Mouse (Mus musculus) intestine, embryonic 15.5 days (tissue): ENCODE data around the gene Pkdcc. TPM values are rescaled to one million over a fixed set of nuclear protein-coding genes. Genes with fewer than 3 reads are reported as not detected.

Experiments
- ATAC-seq: fragments of 200-750 bp; cut with Nextera tagmentation; 2 replicates; pipeline ENCODE4 v1.8.0; 2017; ENCODE audit warnings: moderate TSS enrichment, moderate library complexity
- H3K27ac ChIP-seq: fragments of 300-500 bp; sonication (generic); 2 replicates; pipeline ENCODE4 v1.5.1; 2015; ENCODE audit warnings: mild to moderate bottlenecking, inconsistent platforms
- H3K27me3 ChIP-seq: fragments of 300-500 bp; sonication (generic); replicated peaks from 2 replicates; pipeline ENCODE4 v1.6.1; 2015; ENCODE audit warnings: inconsistent platforms
- H3K36me3 ChIP-seq: fragments of 300-500 bp; sonication (generic); 2 replicates; pipeline ENCODE4 v1.6.1; 2015; ENCODE audit warnings: inconsistent platforms
- H3K4me1 ChIP-seq: fragments of 300-500 bp; sonication (generic); replicated peaks from 2 replicates; pipeline ENCODE4 v1.6.1; 2015; ENCODE audit warnings: inconsistent platforms
- H3K4me2 ChIP-seq: fragments of 300-500 bp; sonication (generic); replicated peaks from 2 replicates; pipeline ENCODE4 v1.6.1; 2015; ENCODE audit warnings: mild to moderate bottlenecking, inconsistent platforms
- H3K4me3 ChIP-seq: fragments of 300-500 bp; sonication (generic); replicated peaks from 2 replicates; pipeline ENCODE4 v1.5.1; 2015; ENCODE audit warnings: inconsistent platforms
- H3K9ac ChIP-seq: fragments of 300-500 bp; sonication (generic); 2 replicates; pipeline ENCODE4 v1.6.1; 2015; ENCODE audit warnings: inconsistent platforms
- H3K9me3 ChIP-seq: fragments of 300-500 bp; sonication (generic); 2 replicates; pipeline ENCODE4 v1.6.1; 2016; ENCODE audit warnings: inconsistent platforms
- WGBS: fragments of 180-500 bp; shearing (Covaris S2); methylation state at CpG from one replicate; pipeline ENCODE4 v1.1.7; 2015; 5-methylcytosine and 5-hydroxymethylcytosine counted together
- polyA plus RNA-seq: library from polyadenylated mRNA; unstranded; fragments of >200 nt; fragmentation: Nextera tagmentation; extraction: Ambion mirVana; gene quantifications from 2 replicates; pipeline ENCODE4 v1.2.1, GENCODE M21; 2015

Pkdcc gene
- polyA plus RNA-seq, 1 experiment from 2014 or later = 28.4 TPM

DNA sequence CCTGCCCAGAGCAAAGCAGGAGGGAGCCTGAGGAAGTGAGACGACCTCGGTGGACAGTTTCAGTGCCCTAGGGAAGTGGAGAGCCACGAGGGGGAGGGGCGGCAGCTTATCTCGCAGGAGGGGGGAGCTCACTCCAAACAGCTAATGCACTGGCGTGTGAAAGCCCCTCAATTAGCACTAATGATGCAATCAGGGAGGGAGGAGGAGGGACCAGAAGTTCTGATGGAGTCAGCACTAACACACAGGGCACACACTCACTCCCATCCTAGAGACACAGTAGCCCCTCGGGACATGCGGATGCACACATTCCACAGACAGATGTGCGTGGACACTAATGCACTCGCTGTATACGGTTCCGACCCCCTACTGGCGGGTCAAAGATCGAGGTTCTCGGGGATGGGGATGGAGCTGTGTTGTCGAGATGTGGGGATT is 915 bp upstream of the Pkdcc start:
- WGBS = under 1% methylated on average over 16 of the region's 16 CpGs
- ATAC-seq = 0 out of 2 replicates have a peak, but pooled peaks have one; percentile 11
- peak overlapping the region; percentile 89 for H3K27ac ChIP-seq

DNA sequence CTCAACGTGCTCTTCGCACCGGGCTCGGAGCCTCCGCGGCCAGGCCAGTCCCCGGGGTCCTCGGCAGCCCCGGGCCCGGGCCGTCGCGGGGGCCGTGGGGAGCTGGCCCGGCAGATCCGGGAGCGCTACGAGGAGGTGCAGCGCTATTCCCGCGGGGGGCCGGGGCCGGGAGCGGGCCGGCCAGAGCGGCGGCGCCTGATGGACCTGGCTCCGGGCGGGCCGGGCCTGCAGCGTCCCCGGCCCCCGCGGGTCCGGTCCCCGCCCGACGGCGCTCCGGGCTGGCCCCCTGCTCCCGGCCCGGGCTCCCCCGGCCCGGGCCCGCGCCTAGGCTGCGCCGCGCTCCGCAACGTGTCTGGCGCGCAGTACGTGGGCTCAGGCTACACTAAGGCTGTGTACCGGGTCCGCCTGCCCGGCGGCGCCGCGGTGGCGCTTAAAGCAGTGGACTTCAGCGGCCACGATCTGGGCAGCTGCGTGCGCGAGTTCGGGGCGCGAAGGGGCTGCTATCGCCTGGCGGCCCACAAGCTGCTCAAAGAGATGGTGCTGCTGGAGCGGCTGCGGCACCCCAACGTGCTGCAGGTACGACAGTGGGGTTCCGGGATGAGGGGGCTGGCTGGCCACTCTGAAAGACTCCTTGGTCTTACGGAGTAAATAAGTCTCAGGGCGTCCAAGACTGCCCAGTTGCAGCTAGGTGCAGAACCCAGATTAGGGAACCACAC is 595 bp downstream of the Pkdcc start:
- Histone ChIP-seq H3K9ac (peak overlapping the region; percentile 100), H3K9me3 (no peaks in the 10 kb centered on the region), H3K4me1 (peaks cover 42% of the 10 kb centered on the region), H3K27ac (peak overlapping the region; percentile 87), H3K36me3 (no peaks in the 10 kb centered on the region; the same call in 1 of the 2 replicates), H3K27me3 (no peaks in the 10 kb centered on the region), H3K4me3 (peak overlapping the region; percentile 96), H3K4me2 (peak overlapping the region; percentile 90)
- peak; percentile 4 for ATAC-seq
- WGBS = under 1% methylated on average over 76 of the region's 80 CpGs

More for the DNA sequence above, 915 bp upstream of the Pkdcc start:
- H3K27me3 ChIP-seq = no peaks in the 10 kb centered on the region
- no peaks in the 10 kb centered on the region for H3K9me3 ChIP-seq
- H3K4me3 ChIP-seq = peak overlapping the region; percentile 96
- peaks cover 30% of the 10 kb centered on the region for H3K4me1 ChIP-seq
- H3K4me2 ChIP-seq = peak overlapping the region; percentile 90
- peak overlapping the region; percentile 86 for H3K9ac ChIP-seq
- no peaks in the 10 kb centered on the region for H3K36me3 ChIP-seq

DNA sequence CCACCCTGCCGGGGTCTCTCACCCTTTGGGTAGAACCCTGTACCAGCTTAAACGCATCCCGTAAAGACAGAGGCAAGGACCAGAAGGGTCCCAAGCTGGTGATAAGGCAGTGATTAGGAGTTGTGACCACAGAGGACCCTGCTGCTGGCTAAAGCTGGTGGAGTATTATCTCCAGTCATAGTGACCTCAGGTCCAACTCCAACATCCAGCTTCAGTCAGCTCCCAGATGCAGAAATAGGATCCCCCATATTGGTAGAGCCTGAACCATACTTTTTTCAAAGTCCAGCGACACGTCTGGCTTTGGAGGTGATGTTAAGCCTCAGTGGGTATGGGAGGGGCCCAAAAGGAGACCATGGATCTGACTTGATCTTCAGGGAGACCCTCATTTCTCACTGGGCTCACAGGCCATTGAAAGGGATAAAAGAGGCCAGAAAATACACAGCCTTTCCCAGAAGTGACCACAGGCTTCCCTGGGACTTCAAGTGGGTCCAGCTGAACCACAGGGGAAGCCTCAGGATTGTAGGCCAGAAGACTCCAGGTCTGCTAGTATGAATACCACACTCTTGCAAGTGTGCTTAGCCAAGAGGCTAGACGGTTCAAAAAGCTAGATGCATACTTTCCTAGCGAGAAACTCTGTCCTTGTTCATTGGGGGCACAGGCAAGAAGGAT is 1.3 kb downstream of the Pkdcc start:
- H3K9ac ChIP-seq = peak overlapping the region; percentile 100
- H3K27ac ChIP-seq = peak overlapping the region; percentile 87
- H3K4me3 ChIP-seq = peak overlapping the region; percentile 96
- peaks cover 5% of the 10 kb centered on the region for H3K36me3 ChIP-seq
- H3K4me1 ChIP-seq = peaks cover 48% of the 10 kb centered on the region
- no peaks in the 10 kb centered on the region for H3K27me3 ChIP-seq
- 6% methylated on average over 7 of the region's 7 CpGs for WGBS
- peak overlapping the region; percentile 90 for H3K4me2 ChIP-seq
- ATAC-seq = no peak
- H3K9me3 ChIP-seq = no peaks in the 10 kb centered on the region

DNA sequence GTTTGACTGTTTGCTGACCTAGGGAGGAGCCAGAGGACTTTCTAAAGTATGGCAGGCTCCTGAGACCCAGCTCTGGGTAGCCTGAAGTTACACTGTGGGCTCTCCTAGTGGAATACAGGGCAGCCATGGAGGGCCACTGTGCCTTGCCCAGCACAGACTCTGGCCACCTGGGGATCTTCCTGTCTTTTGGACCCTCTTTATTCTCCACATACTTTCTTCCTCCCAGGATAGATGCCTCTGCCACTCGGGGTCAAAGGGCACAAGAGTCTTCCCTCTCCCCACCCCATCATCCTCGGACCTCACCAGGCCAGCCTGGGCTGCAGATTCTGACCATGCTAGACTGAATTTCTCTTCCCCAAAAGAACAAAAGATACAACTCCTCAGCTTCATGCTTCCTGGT is 3.1 kb downstream of the Pkdcc start:
- 16% methylated on average over 2 of the region's 2 CpGs for WGBS
- Histone ChIP-seq H3K4me1 (peaks cover 60% of the 10 kb centered on the region), H3K27ac (peak overlapping the region; percentile 89)

DNA sequence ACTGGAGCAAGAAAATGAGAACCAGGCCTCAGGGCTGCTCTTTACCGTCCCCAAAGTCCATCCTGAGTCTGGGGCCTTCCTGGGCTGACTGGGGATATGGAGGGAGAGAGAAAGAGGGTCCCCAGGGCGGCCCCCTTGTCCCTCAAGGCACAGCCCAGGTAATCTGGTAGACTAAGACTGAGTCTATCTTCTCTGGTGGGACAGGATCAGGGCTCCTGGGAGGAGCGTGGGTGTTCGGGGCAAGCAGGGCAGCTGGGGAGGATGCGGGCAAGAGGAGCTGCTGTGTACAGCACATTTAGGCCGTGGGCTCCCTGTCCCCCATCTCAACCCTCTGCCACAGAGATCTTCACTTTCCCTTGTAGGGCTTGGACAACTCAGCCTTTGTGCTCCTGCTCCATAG is 3.6 kb downstream of the Pkdcc start:
- Histone ChIP-seq H3K36me3 (peaks cover 19% of the 10 kb centered on the region), H3K4me3 (peak overlapping the region; percentile 96), H3K27ac (peak overlapping the region; percentile 89), H3K4me2 (peak overlapping the region; percentile 90), H3K9me3 (no peaks in the 10 kb centered on the region), H3K4me1 (peaks cover 59% of the 10 kb centered on the region), H3K27me3 (no peaks in the 10 kb centered on the region), H3K9ac (peak overlapping the region; percentile 100)
- 61% methylated on average over 6 of the region's 6 CpGs for WGBS
- no peak for ATAC-seq

More for the DNA sequence above, 3.1 kb downstream of the Pkdcc start:
- Histone ChIP-seq H3K4me2 (peak overlapping the region; percentile 90), H3K27me3 (no peaks in the 10 kb centered on the region), H3K36me3 (peaks cover 15% of the 10 kb centered on the region), H3K9ac (peak overlapping the region; percentile 100), H3K9me3 (no peaks in the 10 kb centered on the region), H3K4me3 (peak overlapping the region; percentile 96)
- ATAC-seq = no peak

DNA sequence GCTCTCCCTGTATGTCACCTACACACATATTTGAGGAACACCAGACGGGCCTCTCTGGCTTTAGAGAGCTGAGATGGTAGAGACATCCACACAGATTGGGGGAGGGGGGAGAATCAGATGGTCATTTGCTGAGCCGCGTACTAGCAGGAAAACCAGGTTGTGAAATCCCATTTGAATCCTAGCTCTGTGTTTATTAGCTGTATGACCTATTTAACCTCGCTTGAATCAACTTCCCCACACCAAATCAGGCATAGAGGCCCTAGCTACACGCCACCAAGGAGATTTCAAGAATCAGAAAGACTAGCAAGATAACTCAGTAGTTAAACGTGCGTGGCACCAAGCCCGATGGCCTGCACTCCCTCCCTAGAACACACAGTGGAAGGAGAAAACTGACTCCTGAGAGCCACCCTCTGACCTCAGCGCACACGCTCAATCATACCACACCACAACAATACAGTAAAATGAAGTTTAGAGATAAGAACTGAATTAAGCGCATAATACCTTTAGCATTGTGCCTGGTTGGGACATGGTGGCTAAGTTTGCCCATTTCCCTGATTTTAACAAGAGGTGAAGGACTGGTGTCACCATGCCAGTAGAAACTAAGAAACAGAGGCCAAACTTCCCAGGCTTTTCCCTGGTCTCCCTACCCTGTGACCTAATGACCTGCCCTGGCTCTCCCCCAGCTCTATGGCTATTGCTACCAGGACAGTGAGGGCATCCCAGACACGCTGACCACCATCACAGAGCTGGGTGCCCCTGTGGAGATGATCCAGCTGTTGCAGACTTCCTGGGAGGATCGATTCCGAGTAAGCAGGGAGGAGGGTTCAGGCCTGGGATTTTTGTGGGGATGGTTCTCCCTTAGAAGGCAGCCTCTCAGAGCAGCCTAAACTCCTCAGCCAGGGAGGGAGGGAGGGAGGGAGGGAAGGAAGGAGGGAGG is 4.5 kb downstream of the Pkdcc start:
- Histone ChIP-seq H3K4me3 (peak overlapping the region; percentile 96), H3K27me3 (no peaks in the 10 kb centered on the region)

DNA sequence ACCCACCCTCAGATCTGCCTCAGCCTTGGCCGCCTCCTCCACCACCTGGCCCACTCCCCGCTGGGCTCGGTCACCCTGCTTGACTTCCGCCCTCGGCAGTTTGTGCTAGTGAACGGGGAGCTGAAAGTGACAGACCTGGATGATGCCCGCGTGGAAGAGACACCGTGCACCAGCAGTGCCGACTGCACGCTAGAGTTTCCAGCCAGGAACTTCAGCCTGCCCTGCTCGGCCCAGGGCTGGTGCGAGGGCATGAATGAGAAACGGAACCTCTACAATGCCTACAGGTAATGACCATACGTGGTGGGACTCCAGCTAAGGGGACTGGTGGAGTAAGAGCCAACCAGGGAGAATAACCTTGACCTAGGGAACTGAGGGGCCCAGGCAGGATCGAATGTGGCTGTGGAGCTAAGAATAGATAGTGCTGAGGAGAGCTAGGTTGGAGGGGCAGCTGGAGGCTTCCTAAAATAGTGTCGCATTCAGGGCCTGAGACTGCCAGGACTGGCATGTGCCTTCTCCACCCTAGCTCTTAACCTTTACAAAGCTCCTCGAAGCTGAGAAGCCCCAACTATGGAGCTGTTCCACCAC is 6.0 kb downstream of the Pkdcc start:
- 67% methylated on average over 18 of the region's 18 CpGs for WGBS
- Histone ChIP-seq H3K27ac (peak overlapping the region; percentile 89), H3K4me3 (no peak overlapping the region), H3K36me3 (peaks cover 36% of the 10 kb centered on the region), H3K4me2 (peak overlapping the region; percentile 18; the same call in 1 of the 2 replicates), H3K9me3 (no peaks in the 10 kb centered on the region), H3K4me1 (peaks cover 61% of the 10 kb centered on the region), H3K9ac (no peak overlapping the region), H3K27me3 (no peaks in the 10 kb centered on the region)
- no peak for ATAC-seq

More for the DNA sequence above, 4.5 kb downstream of the Pkdcc start:
- Histone ChIP-seq H3K36me3 (peaks cover 25% of the 10 kb centered on the region), H3K27ac (peak overlapping the region; percentile 89), H3K4me1 (peaks cover 60% of the 10 kb centered on the region), H3K9ac (peak overlapping the region; percentile 100), H3K9me3 (no peaks in the 10 kb centered on the region), H3K4me2 (peak overlapping the region; percentile 90)
- 32% methylated on average over 14 of the region's 14 CpGs for WGBS
- ATAC-seq = no peak

DNA sequence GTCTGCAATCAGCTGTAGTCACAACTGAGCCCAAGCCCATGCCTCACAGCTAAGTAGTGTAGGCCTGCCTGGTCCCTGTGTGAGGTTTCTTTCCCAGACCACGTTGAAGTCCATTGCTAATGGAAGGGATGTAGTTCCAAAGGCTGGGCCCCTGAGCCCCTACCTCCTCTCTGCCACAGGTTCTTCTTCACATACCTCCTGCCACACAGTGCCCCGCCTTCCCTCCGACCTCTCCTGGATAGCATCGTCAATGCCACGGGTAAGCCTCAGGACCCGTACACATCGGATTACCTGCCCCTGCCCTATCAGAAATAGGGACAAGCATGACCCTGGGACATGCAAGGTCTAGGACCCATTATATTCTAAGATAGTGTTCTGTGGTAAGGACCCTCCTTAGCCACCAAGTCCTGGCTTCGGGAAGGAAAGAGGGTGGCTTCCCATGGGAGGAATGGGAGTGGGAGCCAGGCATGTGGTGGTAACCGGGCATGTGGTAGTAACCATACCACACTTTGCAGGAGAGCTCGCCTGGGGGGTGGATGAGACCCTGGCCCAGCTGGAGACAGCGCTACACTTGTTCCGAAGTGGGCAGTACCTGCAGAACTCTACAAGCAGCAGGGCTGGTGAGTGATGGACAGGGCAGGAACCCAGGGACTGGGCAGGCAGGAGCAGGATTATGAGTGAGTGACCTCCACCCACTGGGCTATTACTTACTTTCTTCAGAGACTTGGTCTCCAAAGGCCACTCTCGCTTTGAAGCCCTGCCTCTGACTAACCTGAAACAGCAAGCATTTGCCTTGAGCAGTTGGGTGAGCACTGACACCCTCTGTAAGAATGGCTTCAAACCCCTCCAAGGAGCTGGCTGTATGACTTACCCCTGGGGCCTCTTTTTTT is 6.8 kb downstream of the Pkdcc start:
- no peak overlapping the region for H3K4me2 ChIP-seq
- H3K4me3 ChIP-seq = no peak overlapping the region
- H3K9me3 ChIP-seq = no peaks in the 10 kb centered on the region
- ATAC-seq = peak; percentile 19
- H3K27me3 ChIP-seq = no peaks in the 10 kb centered on the region
- no peak overlapping the region for H3K9ac ChIP-seq
- H3K4me1 ChIP-seq = peaks cover 61% of the 10 kb centered on the region
- peak overlapping the region; percentile 89 for H3K27ac ChIP-seq
- 60% methylated on average over 13 of the region's 13 CpGs for WGBS
- peaks cover 37% of the 10 kb centered on the region for H3K36me3 ChIP-seq

DNA sequence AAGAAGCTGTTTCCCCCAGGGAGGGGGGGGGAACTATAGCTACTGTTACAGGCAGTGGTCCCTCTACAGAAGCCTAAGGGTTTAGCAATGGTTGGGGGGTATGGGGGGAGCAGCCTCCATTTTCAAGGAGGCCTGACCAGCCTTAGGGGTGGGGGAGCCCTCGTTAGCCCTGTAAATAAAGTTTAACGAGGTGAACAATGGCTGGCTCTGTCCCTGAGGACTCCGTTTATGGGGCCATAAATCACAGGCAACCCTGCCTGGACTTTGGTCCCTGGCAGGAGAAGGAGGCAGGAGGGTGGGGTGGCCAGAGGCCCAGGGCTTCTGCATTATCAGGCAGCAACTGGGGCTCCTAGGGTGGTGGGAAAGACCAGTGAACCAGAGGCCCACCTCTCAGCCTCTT is 7.6 kb downstream of the Pkdcc start:
- Histone ChIP-seq H3K4me1 (peaks cover 56% of the 10 kb centered on the region), H3K36me3 (peaks cover 41% of the 10 kb centered on the region), H3K4me2 (peak overlapping the region; percentile 37), H3K9ac (no peak overlapping the region), H3K4me3 (no peak overlapping the region), H3K9me3 (no peaks in the 10 kb centered on the region), H3K27ac (peak overlapping the region; percentile 89), H3K27me3 (no peaks in the 10 kb centered on the region)
- ATAC-seq = peak; percentile 88
- WGBS = 30% methylated on average over 3 of the region's 3 CpGs

DNA sequence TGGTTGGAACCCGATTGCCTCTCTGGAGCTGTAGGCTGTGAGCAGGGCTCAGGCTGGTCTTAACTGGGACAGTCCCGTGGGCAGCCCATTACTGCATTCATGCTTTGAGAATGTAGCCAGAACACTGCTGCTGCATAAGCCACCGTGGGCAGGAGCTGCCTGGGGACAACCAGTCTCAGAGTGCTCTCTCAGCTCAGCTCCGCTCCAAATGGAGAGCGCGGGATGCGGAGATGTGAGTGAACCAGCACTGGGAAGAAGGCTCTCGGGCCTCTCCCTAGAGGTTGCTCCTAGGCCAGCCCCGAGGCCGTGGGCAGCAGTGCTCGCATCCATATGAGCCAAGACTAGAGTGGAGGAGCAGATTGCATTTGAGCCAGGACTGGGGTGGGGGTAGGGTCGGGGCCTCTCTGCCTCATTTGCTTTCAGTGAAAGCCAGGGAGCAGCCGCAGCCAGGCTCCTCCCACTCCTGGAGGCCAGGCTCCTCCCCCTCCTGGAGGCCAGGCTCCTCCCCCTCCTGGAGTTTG is 9.4 kb downstream of the Pkdcc start:
- H3K9ac ChIP-seq = no peak overlapping the region
- no peak for ATAC-seq

More for the DNA sequence above, 9.4 kb downstream of the Pkdcc start:
- WGBS = 61% methylated on average over 13 of the region's 13 CpGs
- Histone ChIP-seq H3K4me2 (no peak overlapping the region), H3K4me1 (peaks cover 40% of the 10 kb centered on the region), H3K4me3 (no peak overlapping the region), H3K36me3 (peaks cover 41% of the 10 kb centered on the region), H3K27ac (peak overlapping the region; percentile 1; the same call in 1 of the 2 replicates), H3K27me3 (no peaks in the 10 kb centered on the region), H3K9me3 (no peaks in the 10 kb centered on the region)
